Mouse (Mus musculus) left cerebral cortex, adult 11 months (tissue): ENCODE results near the gene Gria4.
A peak's percentile ranks its signal among the peaks of the same experiment; 100 is the strongest.
"Not testable (repeated sequence)": the region's sequence is repeated elsewhere in the genome, so short reads cannot be mapped to it uniquely, and the experiment has no call there.

Source experiments
- DNase-seq: peaks from one replicate; pipeline ENCODE4 v3.0.0; 2022; ENCODE audit warnings: low spot score

Gria4 gene

DNA sequence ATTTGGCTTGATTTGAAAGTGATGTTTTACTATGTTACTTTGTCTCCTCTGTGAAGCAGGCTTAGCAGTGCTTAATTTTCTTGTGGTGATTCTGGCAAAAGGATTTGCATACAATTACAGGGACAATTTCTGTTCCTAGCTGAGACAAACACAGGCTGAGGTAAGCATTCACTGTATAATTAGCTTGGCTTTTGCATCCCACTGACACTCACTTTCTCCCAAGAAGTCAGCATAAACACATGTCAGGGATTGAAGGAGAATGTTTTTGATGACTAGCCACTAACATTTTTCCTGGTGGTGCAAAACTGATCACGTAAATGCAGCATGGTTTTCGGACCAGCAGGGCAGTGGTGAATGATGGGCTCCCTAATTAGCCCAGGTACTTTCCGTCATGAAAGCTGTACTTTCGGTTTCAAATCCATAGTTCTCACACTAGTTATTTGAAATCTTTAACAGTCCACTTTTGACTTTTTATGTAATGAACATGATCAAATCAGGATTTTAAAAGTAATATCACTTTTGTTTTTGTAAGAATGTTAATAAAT is 240.5 kb downstream of the Gria4 start:
- no peak for DNase-seq

- no peak for DNase-seq
Measured at GRCm38 (mm10) chr9:4539218-4539617, 256.8 kb downstream of the Gria4 start.

DNA sequence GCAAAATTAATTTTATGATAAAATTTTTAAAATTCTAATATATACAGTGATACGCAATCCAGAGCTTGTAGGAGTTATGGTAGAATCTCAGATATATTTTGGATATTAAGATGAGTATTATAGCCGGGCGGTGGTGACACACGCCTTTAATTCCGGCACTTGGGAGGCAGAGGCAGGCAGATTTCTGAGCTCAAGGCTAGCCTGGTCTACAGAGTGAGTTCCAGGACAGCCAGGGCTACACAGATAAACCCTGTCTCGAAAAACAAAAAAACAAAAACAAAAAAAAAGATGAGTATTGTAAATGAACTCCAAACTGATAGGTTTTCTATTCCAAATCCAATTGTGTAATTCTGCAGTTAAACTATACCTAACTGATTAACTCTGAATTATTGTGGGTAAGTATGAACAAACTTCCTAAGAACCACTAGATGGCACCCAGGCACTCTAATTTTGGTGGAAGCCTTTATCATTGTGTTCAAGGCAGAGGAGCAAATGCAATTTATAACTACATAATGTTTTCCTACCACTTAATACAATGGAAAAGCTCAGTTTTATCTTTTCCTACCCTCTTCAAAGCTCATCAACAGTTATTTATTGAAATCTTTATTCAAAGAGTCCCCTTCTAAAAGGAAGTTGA is 259.4 kb downstream of the Gria4 start:
- DNase-seq, result no peak

GRCm38 (mm10) chr9:4514563-4514885 is 281.5 kb downstream of the Gria4 start:
- no peak for DNase-seq

DNA sequence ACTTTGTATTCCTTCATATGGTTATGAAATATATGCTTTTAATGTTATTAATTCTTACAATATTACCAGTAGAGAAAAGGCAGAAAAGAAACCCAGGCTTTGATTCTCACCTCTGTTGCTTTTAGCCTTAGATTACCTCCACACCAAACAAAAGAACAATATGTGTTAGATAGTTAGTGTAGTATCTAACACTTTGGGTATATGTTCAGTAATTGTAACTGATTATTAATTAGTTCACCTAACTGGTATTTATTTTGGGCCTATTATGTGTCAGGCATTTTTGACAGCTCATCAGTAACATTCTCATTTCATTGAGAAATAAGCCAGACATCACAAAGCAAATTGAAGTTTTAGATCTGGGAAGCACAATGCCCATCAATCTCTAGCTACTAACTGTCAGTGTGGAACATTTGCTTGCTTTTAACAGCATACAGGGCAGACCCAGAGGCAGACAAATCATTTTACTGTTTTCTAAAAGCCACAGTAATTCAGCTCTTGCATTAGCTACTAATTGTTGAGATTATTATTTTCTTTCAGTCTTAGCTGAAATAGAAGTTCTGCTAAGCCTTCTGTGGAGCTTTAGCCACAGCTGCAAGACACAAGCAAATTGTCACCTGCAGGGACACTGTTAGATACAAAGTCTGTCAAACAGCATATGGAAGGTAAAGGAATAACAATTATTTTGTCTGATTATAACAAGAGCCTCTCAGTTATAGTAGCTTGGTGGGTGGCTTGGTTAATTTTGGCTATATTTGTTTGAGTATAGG is 282.1 kb downstream of the Gria4 start:
- DNase-seq, result peak; percentile 25

- DNase-seq, result no peak
Measured at GRCm38 (mm10) chr9:4506086-4506485, 289.9 kb downstream of the Gria4 start.

DNA sequence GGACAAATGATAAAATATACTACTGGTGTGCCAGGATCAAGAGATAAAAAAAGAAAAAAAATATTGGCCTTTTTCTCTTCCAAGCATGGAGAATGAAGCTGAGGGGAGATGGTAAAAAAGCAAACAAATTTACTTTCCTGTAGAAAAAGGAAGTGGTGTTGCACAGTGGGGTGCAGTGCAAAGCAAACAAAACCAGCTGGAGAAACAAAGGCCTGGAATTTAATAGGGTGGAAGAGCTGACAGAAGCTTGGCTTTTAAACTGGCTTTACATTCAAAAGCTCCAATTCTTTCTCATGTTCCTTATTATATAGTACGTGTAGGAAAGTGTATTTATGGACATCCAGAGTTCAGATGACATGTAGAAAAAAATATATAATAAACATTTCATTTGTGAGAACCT is 290.9 kb downstream of the Gria4 start:
- no peak for DNase-seq

GRCm38 (mm10) chr9:4486428-4486827 is 309.6 kb downstream of the Gria4 start:
- no peak for DNase-seq

DNA sequence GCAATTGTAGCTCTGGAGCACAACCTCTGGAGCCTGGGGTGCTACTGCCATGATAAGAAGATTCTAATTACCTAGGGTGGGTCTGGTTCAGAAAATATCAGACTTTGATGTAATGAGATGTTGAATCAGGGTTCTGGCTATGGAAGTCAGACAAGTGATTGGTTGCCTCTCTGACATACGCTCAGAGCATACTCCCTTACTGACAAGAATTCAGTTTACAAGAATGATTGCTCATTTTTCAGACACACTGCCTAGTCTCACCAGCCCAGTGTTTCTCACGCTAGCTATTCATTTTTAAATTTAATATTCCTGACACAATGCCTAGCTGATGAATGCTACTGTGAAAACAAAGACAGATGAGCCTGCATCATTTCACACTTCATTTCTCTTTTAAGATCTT is 311.5 kb downstream of the Gria4 start:
- DNase-seq, result no peak

GRCm38 (mm10) chr9:4470791-4471190 is 325.2 kb downstream of the Gria4 start:
- no peak for DNase-seq

- DNase-seq, result no peak
Measured at GRCm38 (mm10) chr9:4459456-4460070, 336.5 kb downstream of the Gria4 start.

DNA sequence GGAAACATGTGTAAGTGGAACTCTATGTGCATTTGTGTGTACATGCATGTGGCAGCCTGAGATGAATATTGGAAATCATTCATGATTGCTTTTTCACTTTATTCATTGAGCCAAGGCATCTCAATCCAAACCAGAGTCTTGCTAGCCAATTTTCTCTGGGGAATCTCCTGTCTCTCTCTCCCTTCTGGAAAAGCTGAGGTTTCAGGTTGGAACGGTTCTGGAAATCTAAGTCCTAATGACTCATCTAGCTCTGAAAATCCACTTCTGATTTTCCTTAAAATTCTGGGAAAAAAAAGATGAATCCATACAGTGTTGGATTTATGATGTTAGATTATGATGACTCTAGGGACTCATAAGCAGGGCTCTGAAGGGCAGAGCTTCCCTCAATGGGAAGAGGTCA is 337.8 kb downstream of the Gria4 start:
- DNase-seq, result no peak

DNA sequence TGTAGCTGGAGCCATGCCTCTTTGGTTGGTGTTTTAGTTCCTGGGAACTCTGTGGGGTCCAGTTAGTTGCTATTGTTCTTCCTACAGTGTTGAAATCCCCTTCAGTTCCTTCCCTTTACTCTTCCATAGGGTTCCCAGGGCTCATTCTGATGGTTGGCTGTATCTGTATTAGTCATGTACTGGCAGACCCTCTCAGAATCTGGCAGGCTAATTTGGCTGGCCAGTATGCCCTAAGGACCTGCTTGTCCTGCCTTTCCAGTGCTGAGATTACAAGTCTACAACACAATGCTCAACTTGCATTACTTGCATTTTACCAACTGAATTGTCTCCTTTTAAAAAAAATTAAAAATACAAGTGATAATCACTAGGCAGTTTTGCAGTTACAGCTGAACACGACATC is 338.4 kb downstream of the Gria4 start:
- no peak for DNase-seq

- no peak for DNase-seq
Measured at GRCm38 (mm10) chr9:4442908-4443307, 353.1 kb downstream of the Gria4 start.

- not testable (repeated sequence) for DNase-seq
Measured at GRCm38 (mm10) chr9:4400801-4401200, 395.2 kb downstream of the Gria4 start.

- DNase-seq, result no peak
Measured at GRCm38 (mm10) chr9:4376640-4377120, 419.4 kb downstream of the Gria4 start.

- DNase-seq, result peak; percentile 99
Measured at GRCm38 (mm10) chr9:4375828-4376639, 420.0 kb downstream of the Gria4 start, which contains the start of gene Msantd4. TSS of gene Msantd4 (plus strand) at chr9:4376562.
